Mouse (Mus musculus) layer of hippocampus, adult 8-10 months (tissue): ENCODE results near the gene Kpna2. TPM values are rescaled to one million over a fixed set of nuclear protein-coding genes. Genes with fewer than 3 reads are reported as not detected.

Source experiments
- total RNA-seq, 4 experiments: library from RNA; stranded (reverse); gene quantifications; 2 replicates each; pipeline ENCODE4 v1.2.4; 2022

Kpna2 gene
- total RNA-seq, 4 experiments from 2014 or later, result 17.5 to 23.7 (median 21.7) TPM

Other genes with a start within 250 kb of the Kpna2 start
- 10 to 100 TPM; 16.0 to 21.1 (median 18.0) TPM for gene Pecam1, start 248.9 kb downstream of the Kpna2 start, total RNA-seq
- gene Milr1, start 248.3 kb downstream of the Kpna2 start, total RNA-seq, result 1 to 10 TPM in 2 of 4 experiments, not detected in 2; 4.9 to 6.2 TPM
- gene Polg2, start 220.0 kb downstream of the Kpna2 start, total RNA-seq, result 1 to 10 TPM; 3.4 to 5.6 (median 3.7) TPM
- gene Ddx5, start 210.4 kb downstream of the Kpna2 start, total RNA-seq, result 100 to 1,000 TPM; 697 to 742 (median 710) TPM
- 10 to 100 TPM in 3 of 4 experiments, 1 to 10 TPM in 1; 9.1 to 15.6 (median 13.8) TPM for gene Cep95, start 210.3 kb downstream of the Kpna2 start, total RNA-seq
- 10 to 100 TPM; 26.1 to 32.9 (median 28.6) TPM for gene Smurf2, start 78.8 kb downstream of the Kpna2 start, total RNA-seq
- gene 1810010H24Rik, start 26.1 kb upstream of the Kpna2 start, total RNA-seq, result 1 to 10 TPM; 2.0 to 4.8 (median 4.7) TPM
- gene Bptf, start 132.6 kb upstream of the Kpna2 start, total RNA-seq, result 10 to 100 TPM; 65.3 to 83.4 (median 77.4) TPM
- 10 to 100 TPM; 25.2 to 30.5 (median 27.1) TPM for gene Nol11, start 189.8 kb upstream of the Kpna2 start, total RNA-seq